10 mouse cellular contexts compared by ENCODE assay signal in genomic region chr4:132944776-132945175, GRCm38 (mm10). TPM values are rescaled to one million over a fixed set of nuclear protein-coding genes. Genes with fewer than 3 reads are reported as not detected.
DNase-seq lines count a peak whose midpoint lies in the region; ATAC-seq and TF ChIP-seq lines count a peak whose summit lies in the region.
"Had no signal": no experiment of that assay in that cellular context is flagged by ENCODE, and none has a peak within 500 bp of the region (broad histone marks: within the 10 kb centered on the region; RNA-seq: fewer than 3 reads in every experiment).

No protein-coding gene starts in this region.

- H3K4me3 ChIP-seq in kidney, adult 2 months (ENCODE audit: insufficient read depth, low read depth, low read length) = no peak overlapping the region
- no peak overlapping the region for H3K4me3 ChIP-seq in embryonic fibroblast, embryonic 13.5 days (ENCODE audit: insufficient read depth, low read length)
- H3K4me3 ChIP-seq in forebrain, embryonic 12.5 days (replicated peaks) = no peak overlapping the region
- H3K4me3 ChIP-seq: hindbrain, embryonic 12.5 days; liver, embryonic 15.5 days had no signal

- no peak for ATAC-seq in forebrain, embryonic 12.5 days (ENCODE audit: low FRiP score)

- DNase-seq in adrenal gland, adult 2 months = peak; percentile 75
- DNase-seq in adrenal gland, adult 18-20 months (ENCODE audit: low spot score in 2 of 2) = no peak
- DNase-seq in kidney, adult 2 months = no peak
- no peak for DNase-seq in kidney, adult 8-10 months
- peak; percentile 41 for DNase-seq in 3134 (ENCODE audit: extremely low read depth, insufficient read length, low spot score)
- no peak for DNase-seq in spleen, postnatal 36 days (ENCODE audit: low spot score in 2 of 2)

- no peaks in the 10 kb centered on the region for H3K27me3 ChIP-seq in kidney, adult 2 months (replicated peaks; ENCODE audit: control insufficient read depth, insufficient read depth, low read length)
- peaks cover 27% of the 10 kb centered on the region; the same call in 1 of the 2 replicates for H3K27me3 ChIP-seq in forebrain, embryonic 12.5 days

- no peaks in the 10 kb centered on the region for H3K36me3 ChIP-seq in kidney, adult 2 months (ENCODE audit: control insufficient read depth, insufficient read depth, low read length)
- H3K36me3 ChIP-seq in forebrain, embryonic 12.5 days (replicated peaks) = no peaks in the 10 kb centered on the region
- H3K36me3 ChIP-seq: hindbrain, embryonic 12.5 days; liver, embryonic 15.5 days had no signal

- no peak overlapping the region for H3K9ac ChIP-seq in forebrain, embryonic 12.5 days
- H3K9ac ChIP-seq: hindbrain, embryonic 12.5 days; liver, embryonic 15.5 days had no signal

- H3K4me1 ChIP-seq in kidney, adult 2 months (ENCODE audit: control insufficient read depth, insufficient read depth, low read length) = peaks cover 10% of the 10 kb centered on the region
- H3K4me1 ChIP-seq in embryonic fibroblast, embryonic 13.5 days (ENCODE audit: control insufficient read depth, insufficient read depth, low read length) = peaks cover 7% of the 10 kb centered on the region
- H3K4me1 ChIP-seq in forebrain, embryonic 12.5 days = peaks cover 17% of the 10 kb centered on the region

- H3K9me3 ChIP-seq in forebrain, embryonic 12.5 days = no peaks in the 10 kb centered on the region
- H3K9me3 ChIP-seq: hindbrain, embryonic 12.5 days; liver, embryonic 15.5 days had no signal

- no peak for TF ChIP-seq CTCF in kidney, adult 2 months (conservative IDR thresholded peaks at IDR 0.05; ENCODE audit: insufficient read depth, insufficient read length, low read depth, low read length)
- TF ChIP-seq CTCF in embryonic fibroblast, embryonic 13.5 days (IDR thresholded peaks at IDR 0.05; ENCODE audit: borderline replicate concordance, insufficient read depth, low read length) = no peak

- TF ChIP-seq POLR2A in kidney, adult 2 months (IDR thresholded peaks at IDR 0.05; ENCODE audit: low read depth, low read length) = no peak
- no peak for TF ChIP-seq POLR2A in embryonic fibroblast, embryonic 13.5 days (IDR thresholded peaks at IDR 0.05; ENCODE audit: low read depth, low read length)

- 68% methylated on average over 4 of the region's 4 CpGs for WGBS in kidney, adult 2 months
- 85% methylated on average over 4 of the region's 4 CpGs for WGBS in forebrain, embryonic 12.5 days

- H3K4me2 ChIP-seq in forebrain, embryonic 12.5 days = no peak overlapping the region
- H3K4me2 ChIP-seq: hindbrain, embryonic 12.5 days had no signal

- H3K27ac ChIP-seq in kidney, adult 2 months (ENCODE audit: insufficient read depth, low read depth, low read length) = peak overlapping the region; percentile 27; the same call in 1 of the 2 replicates
- H3K27ac ChIP-seq in embryonic fibroblast, embryonic 13.5 days (ENCODE audit: insufficient read depth, low read length) = peak overlapping the region; percentile 29
- no peak overlapping the region for H3K27ac ChIP-seq in forebrain, embryonic 12.5 days
- H3K27ac ChIP-seq: hindbrain, embryonic 12.5 days; liver, embryonic 15.5 days had no signal

RNA-seq across cellular contexts. Expression of gene Fam76a, which starts 22.4 kb away (rescaled TPM):
- 10 to 100 TPM; 27.7 to 35.4 TPM for total RNA-seq in adrenal gland, adult 2 months (2021)
- polyA plus RNA-seq in adrenal gland, adult 2 months (2012; rRNA removed) = 10.9 and 13.2 TPM in 2 replicates
- total RNA-seq in adrenal gland, adult 18-20 months (2021) = 10 to 100 TPM; 25.2 to 26.1 TPM
- polyA plus RNA-seq in kidney, adult 2 months (2012; rRNA removed) = 15.9 and 16.6 TPM in 2 replicates
- polyA plus RNA-seq in embryonic fibroblast, embryonic 13.5 days (2011; ENCODE audit: insufficient read length, low read depth, missing spikeins) = 33.5 and 38.8 TPM in 2 replicates
- 30.3 and 31.3 TPM in 2 replicates for polyA plus RNA-seq in forebrain, embryonic 12.5 days (2016; fragmentation: Nextera tagmentation; extraction: Ambion mirVana)

RNA-seq across cellular contexts. Expression of gene Fgr, which starts 29.1 kb away (rescaled TPM):
- under 1 TPM; 0.29 to 0.93 TPM for total RNA-seq in adrenal gland, adult 2 months (2021)
- 0.29 and 0.56 TPM in 2 replicates for polyA plus RNA-seq in adrenal gland, adult 2 months (2012; rRNA removed)
- under 1 TPM; 0.43 to 0.58 TPM for total RNA-seq in adrenal gland, adult 18-20 months (2021)
- polyA plus RNA-seq in kidney, adult 2 months (2012; rRNA removed) = 1.8 and 2.5 TPM in 2 replicates
- not detected in 2 replicates for polyA plus RNA-seq in embryonic fibroblast, embryonic 13.5 days (2011; ENCODE audit: insufficient read length, low read depth, missing spikeins)
- 0.12 and 0.20 TPM in 2 replicates for polyA plus RNA-seq in forebrain, embryonic 12.5 days (2016; fragmentation: Nextera tagmentation; extraction: Ambion mirVana)

Comparison
In these comparisons a context has a peak if more than half of its experiments do, and no peak if none do; other contexts are left out.
1. DNase-seq: peak in adrenal gland, adult 2 months (single experiment) and 3134 (single experiment); none in adrenal gland, adult 18-20 months (0 of 2), kidney, adult 2 months (single experiment), kidney, adult 8-10 months (0 of 2) and spleen, postnatal 36 days (0 of 2).